Mouse (Mus musculus): ENCODE measurements at regions not wholly inside any gene's neighbourhood (a gene's known extent, or its start where the extent isn't known, plus 50 kb on each side); places are given as distances from the start of the nearest gene placed in this dataset.
A peak's percentile ranks its signal among the peaks of the same experiment; 100 is the strongest.

DNA sequence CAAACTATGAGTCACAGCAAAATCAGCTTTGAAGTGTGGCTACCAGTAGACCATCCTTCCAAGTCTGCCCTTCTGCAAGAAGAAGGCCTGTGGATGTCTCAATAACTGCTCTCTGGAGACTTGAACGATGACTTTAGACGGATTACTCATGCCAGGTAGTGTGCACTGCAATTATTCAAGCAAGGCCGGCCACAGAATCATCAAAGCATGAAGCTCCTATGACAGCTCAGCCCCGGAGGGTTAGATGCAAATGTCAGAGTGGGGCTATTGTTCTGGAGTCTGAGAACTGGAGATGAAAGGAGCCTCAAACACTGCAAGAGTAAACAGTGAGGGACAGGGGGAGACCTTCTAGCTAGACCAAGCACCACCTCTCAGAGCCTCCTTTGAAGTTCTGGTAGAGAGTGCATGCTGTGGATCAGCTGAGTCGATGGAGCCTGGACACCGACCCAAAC, 173.8 kb upstream of the Dmrta1 start:
- DNase-seq (ENCODE audit: low spot score in 2 of 2), result no peak

DNA sequence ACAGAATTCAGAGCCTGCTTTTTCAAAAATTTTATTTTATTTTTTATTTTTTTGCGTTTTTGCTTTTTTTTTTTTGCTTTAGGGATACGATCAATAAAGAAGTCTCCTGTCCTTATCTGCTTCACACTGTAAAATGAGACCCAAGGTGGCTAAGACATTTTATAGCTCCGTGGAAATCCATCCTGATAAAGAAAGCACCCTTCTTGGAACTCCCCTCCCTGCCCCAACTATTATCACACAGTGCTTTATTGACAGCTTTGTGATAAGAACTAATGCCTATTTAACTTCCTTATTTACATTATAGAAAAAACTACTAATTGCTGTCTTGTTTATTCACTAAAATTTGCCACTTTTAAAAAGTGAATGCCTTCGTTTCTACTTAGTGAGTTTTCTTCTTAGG, 179.0 kb upstream of the Dmrta1 start:
- DNase-seq (ENCODE audit: low spot score in 2 of 2), result no peak

DNA sequence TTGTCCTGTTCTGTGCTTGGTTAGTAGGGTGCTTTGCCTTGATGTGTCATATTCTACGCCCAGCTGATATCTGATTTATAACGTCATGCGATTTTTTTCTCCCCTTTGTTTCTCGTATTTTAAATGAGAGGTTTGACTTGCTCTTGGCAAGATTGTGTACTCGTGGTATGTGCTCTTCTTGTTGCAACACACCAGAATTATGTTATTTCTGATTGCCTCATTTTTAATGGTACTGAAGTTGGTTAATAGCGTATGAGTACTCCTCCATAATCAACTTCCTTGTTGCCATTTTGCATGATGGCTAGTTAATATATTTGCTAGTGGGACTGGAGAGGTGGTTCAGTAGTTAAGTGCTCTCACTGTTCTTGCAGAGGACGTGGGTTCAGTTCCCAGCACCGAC, 180.1 kb upstream of the Cdkn2b start:
- DNase-seq (ENCODE audit: low spot score in 2 of 2), result no peak

DNA sequence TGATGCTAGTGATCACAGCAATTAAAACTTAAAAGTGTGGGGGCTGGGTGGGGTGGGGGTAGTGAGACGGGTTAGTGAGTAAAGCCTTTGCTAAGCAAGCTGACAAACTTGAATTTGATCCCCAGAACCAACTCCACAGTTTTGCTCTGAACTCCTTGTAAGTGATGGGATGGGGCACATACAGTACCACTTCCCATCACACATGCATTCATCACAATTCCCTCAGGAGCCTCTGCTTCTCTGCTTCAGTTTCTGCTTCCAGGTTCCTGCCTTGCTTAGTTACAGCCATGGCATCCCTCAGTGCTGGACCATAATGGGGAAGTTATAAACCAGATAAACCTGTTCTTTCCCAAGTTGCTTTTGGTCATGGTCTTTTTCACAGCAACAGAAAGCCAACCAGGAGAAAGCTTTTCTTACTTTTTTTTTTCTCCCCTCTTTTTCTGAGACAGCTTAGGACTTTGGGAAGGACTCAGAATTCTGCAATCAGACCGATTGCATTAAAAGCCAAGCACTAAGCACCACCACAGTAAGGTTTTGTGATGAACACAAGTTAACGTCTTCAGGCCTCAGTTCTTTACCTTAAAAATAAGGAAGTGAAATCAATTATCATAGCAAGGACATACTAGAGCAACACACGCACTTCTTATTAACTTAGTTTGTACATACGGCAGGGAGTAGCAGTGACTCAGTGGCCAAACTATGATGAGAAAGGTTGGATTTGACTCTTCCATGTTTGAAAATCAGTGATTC, 176.8 kb upstream of the Cdkn2b start:
- DNase-seq (ENCODE audit: low spot score in 2 of 2), result no peak

DNA sequence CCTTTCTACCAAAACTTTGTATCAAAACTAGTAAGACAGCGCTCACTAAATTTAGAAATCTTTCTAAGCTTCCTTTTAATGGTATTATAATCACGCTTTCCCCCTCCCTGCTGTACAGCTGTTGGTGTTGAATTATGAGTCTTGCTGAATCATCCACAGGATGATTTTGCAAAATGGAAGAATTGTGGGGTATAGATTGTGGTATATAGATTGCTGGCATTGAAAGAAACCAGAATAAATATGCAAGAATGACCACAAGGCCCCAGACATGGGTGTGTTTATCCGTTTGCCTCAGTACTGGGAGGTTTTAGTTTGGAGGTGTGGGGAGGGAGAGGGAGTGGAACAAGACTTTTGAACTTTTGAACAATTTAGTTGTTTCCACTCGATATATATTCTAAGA, 176.1 kb upstream of the Cdkn2b start:
- DNase-seq (ENCODE audit: low spot score in 2 of 2), result no peak

DNA sequence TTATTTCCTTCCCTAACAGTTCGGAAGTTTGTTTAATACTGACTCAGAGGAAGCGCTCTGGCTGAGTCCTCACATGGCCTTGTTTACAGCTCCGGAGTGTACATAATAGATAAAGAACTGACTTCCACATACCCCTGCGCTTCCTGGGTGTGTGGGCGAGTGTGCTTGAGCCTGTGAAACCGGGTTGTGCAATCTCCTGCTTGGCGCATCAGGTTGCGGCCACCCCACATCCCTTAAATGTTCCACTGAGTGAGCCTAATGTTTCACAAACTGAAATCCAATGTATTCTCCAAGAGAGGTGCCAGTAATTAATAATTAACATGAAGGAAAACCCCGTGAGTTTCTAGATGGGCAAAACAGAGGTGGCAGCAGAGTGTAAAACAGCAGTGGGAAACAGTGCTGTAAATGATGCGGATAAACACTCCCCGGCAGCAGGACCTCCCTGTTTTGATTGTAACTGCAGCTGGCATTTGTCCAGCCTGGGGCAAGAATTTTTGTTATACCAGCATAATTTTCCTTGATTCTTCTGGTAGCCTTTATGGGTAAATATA, 175.2 kb upstream of the Cdkn2b start:
- DNase-seq (ENCODE audit: low spot score in 2 of 2), result no peak

DNA sequence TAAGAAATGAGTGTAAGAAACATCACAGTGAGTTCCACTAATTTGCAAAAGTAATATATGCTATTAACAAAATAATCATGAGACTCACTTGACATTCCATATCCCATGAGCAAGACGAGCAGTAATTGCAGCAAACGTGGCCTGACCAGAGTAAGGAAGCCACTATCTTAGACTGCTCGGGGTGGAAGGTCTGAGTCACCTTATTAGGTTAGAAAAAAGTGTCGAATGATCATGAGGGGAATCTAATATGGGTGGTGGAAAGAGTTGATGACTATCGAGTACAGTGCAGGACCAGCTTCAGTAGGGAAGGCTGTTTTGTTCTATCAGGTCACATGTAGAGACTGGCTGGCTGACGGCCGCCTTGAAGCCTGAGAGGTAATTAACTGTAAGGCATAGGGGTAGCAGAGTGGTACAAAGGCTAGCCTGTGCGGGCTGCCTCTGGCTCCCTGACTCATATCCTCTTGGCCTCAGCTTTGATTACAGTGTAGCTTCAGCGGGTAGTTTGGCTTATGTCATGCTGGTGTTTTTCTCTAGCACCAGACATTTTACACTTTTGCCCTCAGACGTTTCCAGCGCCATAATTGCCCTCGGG, 167.9 kb upstream of the Cdkn2b start:
- DNase-seq (ENCODE audit: low spot score in 2 of 2), result no peak

DNA sequence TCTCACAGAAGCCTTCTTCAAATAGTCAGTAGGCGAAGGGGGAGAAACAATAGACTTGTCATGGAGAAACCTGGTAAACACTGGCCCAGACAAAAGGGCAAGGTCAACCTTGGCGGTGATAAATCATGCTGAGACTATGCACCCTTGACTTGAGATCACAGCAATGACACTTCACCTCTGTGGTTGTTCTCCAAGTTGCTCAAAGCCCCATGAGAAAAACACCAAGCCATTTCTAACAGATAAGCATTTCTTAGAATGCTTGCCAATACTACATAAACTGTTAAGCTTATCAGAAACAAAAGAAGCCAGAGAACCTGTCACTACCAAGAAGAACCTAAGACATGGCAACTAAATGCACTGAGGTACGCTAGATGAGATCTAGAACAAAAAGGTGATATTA, 165.0 kb upstream of the Cdkn2b start:
- DNase-seq (ENCODE audit: low spot score in 2 of 2), result no peak

DNA sequence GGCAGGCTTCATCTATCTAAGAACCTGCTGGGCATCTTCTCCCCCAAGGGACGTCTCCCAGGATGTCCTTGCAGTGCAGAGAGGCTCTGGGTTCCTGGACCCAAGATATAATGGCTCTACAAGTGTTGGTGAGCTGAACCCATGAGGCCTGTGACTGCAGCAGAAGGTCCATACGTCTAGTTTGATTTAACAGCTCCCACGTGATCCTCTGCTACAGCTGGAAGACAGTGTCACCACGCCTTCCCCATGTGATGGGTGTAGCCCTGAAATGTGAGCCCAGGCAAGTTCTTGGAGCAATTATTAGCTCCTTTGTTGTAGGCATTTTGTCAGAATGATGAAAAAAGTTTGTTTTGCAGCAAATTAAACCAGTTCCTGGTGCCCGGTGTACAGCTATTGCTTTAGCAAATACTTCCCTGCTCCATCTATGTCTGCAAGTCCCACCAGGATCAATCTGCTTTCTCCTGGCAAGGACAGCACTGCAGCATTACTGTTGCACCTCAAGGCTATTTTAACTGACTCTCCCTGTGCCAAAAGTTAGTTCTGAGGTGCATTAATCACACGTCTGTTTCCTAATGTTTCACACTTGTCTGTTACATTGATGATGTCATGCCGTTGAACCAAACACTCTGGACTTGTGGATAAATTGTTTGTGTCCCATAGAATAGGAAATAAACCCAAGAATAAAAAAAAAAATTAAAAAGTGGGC, 164.2 kb upstream of the Cdkn2b start:
- DNase-seq (ENCODE audit: low spot score in 2 of 2), result no peak

DNA sequence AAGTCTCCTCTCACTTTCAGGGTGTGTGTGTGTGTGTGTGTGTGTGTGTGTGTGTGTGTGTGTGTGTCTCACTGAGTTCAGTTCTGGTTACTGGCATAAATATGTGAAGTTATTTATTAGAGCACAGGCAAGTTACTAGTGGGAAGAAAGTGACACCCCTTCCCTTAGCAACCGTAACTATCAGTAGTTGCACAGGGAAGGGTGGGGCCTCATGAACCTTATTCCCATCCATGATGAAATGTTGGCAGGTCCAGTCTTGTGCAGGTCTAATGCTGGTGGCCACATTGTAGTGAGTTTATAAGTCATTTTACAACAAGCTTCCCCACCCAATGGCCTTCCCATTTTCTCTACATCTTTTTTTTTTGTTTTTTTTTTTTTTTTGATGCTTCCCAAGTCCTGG, 160.6 kb upstream of the Cdkn2b start:
- no peak for DNase-seq (ENCODE audit: low spot score in 2 of 2)

DNA sequence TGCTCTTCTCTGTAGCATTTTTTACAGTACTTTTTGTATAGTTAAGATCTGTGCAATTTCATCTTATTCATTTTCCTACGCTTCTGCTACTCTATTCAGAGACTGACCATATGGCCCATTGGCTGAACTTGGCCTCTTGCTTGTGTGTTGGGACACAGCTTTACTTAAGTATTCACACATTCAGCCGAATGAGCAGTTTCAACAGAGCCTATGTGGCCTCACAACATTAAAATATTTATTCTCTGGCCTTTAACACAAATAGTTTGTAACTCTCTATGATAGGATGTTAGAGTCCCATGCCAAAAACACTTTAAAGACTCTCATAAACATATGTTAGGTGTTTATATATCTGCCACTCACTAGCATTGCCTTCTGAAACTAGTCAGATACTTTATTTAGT, 159.9 kb upstream of the Cdkn2b start:
- DNase-seq (ENCODE audit: low spot score in 2 of 2), result no peak

DNA sequence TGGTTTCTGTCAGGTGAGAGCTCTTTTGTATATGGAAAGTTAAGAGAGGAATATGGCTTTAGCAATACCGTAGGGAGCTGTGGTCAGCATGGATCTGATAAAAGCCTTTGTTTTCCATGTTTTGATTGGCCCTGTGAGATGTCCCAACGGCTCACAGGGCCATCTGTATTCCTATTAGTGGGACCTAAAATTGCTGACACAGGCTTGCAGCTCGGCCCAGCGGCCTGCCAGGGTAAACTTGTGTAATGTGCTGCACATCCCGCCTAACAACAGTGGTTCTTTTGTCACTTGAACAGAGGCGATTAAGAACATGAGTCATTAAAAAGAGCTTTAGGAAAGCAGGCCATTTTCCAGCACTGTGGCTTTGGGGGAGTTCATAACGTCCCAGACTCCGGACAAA, 159.0 kb upstream of the Cdkn2b start:
- DNase-seq (ENCODE audit: low spot score in 2 of 2), result peak; percentile 12 to 18

DNA sequence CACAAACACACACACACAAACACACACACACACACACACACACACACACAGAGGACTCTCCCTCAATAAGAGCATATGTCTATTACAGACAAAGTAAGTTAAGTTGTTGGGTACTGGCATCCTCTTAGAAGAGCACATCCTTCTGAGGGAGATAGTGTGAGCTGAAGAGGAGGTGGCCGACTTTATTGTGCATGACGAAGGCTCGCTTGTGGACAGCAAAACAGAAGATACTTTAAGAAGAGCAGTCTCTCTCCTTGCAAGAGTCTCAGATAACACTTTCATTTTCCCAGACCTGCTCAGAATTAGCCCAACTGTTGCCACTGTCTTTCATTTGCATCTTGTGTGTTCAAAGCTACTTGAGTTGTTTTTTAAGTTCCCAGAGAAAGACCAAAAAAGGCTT, 158.6 kb upstream of the Cdkn2b start:
- no peak for DNase-seq (ENCODE audit: low spot score in 2 of 2)

DNA sequence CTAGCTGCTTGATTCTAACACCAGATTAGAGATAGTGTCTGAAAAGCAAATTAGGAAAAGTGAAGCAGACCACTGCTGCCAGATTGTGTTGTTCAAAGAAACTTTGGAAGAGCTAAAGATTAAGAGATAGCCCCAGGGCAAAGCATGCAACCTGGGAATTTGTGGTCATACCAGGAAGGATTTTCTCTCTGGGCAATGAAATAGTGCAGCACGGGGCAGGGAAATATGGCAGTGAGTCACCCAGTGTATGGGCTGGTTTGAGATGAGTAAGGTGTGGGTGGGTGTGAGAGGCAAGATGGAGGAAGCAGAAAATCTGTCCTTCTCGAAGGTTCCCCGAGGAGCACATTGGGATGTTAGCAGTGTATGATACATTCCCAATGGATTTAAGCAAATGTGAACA, 155.9 kb upstream of the Cdkn2b start:
- DNase-seq (ENCODE audit: low spot score in 2 of 2), result no peak

DNA sequence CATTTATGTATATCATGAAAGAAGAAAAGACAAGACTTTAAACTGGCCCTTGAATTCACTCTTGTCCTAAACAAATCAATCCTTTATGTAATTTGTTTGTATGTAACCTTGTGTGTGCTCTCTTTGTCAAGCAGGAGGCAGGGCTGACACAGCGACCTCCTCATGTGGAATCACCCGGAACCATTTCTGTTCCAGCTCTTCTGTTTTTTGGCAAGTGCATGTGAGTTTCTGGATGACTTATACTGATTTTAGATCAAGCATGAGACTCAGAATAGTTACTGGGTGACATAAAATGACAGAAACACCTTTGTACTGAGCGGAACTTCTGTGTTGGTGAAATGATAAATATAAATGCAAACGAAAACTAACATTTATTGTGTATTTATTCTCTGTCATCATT, 152.3 kb upstream of the Cdkn2b start:
- no peak for DNase-seq (ENCODE audit: low spot score in 2 of 2)

DNA sequence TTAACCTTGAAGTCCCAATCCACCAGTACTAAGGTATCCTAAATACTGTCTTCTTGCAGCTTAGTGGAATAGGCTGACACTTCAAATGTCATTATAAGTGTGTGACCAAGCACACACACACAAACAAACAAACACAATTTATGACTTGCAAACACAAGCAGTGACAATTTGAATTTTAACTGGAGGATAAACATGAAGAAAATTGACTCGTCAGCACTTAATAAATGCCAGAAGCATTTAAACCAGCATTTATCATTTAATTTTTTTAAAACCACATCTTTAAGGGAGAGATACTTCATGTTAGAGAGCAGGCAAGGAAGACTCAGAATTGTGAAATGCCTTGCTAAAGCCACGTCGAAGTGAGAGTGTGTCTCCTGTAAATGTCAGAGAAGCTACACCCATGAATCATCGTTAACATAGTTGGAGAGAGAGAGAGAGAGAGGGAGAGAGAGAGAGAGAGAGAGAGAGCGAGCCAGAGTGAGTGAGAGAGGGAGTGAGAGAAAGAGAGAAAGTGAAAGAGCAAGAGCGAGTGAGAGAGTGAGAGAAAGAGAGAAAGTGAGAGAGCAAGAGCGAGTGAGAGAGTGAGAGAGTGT, 149.4 kb upstream of the Cdkn2b start:
- no peak for DNase-seq (ENCODE audit: low spot score in 2 of 2)

DNA sequence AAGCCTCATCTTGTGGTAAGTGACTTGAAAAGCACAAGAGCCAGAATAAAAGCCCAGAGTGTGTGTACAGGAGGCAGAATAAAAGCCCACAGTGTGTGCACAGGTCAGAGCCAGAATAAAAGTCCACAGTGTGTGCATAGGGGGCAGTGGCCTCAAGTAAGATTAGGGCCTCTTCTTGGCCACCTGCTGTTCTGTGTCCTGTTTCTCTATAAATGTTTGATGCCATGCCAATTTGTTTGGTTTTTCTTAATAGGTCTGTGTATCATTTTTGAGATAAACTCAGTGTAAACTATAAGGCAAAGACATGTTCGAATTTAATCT, 148.5 kb upstream of the Cdkn2b start:
- DNase-seq (ENCODE audit: low spot score in 2 of 2), result no peak

DNA sequence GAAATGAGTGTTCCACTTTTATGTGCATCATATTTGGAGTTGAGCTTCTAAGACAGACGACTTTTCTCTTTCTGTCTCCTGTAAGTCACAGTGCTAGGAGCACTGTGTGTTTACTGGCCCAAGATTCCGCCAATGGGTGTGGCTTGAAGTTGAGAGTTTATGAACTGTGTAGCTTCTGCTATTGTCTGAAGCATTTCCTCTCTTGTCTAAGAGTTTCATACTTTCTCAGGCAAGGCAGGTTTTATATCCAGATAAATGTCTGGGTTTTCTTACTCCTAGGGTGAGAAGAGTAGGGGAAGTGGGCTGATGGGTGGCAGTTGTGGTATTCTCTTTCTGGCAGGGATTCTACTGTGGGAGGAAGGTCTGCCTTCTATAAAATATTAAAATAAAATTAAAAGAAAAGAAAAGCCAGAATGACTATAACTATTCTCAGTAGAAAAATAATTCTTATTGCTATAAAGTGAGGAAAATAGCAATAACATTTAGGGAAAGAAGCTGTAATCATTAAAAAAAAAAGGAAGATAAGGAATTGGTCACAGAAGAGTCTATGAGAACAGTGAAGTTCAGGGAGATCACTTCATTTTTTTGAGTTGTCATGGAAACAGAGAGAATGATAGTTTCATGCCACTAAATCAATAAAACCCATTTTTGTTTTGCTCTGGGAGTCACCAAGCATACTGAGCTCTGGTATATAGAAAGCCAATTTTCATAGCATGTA, 147.9 kb upstream of the Cdkn2b start:
- no peak for DNase-seq (ENCODE audit: low spot score in 2 of 2)

DNA sequence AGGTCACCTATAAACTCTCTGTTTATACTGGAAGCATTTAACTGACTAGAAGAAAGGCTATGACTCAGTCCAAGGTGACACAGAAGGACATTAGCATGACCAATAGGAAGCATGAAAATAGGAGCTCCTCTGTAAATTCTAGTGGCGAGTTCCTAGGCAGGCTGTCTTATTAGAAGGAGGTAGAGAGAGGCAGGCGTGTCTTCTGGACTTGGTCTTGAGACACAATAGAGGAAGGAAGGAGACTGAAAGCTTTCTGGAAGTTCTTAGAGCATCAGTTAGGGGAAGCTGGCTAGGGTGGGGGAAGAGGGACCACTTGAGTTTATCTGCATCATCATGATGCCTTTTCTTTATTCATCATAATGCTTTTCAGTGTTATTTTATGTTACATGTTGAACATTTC, 147.0 kb upstream of the Cdkn2b start:
- DNase-seq (ENCODE audit: low spot score in 2 of 2), result no peak

DNA sequence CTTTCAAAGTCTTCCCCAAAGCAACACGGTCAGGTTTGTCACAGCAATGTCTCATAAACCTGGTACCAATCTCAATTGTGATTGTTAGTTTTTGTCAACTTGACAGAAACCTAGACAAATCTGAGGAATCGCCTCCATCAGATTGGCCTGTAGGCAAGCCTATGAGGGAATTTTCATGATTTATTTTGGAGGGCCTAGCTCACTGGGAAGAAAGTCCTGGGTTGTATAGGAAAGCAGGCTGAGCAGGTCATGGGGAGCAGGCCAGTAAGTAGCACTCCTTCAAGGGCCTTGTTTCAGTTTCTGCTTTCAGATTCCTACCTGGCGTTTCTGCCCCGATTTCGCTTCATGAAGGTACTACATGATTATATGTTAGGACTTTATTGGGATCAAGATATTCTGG, 144.1 kb upstream of the Cdkn2b start:
- no peak for DNase-seq (ENCODE audit: low spot score in 2 of 2)

DNA sequence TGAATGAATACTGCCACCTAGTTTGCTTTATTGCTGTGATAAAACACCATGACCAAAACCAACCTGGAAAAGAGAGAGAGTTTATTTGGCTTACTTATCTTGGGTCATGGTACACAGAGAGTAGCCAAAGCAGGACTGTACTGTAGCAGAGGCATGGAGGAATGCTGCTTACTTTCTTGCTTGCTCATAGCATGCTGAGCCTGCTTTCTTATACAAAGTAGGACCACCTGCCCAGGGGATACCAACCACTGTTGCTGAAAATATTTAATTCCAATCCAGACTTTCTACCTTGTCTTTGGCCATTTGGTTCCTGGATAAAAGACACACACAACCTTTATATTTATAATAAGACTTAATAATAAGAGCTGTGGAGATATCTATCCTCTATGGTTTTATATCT, 142.2 kb upstream of the Cdkn2b start:
- DNase-seq (ENCODE audit: low spot score in 2 of 2), result no peak

DNA sequence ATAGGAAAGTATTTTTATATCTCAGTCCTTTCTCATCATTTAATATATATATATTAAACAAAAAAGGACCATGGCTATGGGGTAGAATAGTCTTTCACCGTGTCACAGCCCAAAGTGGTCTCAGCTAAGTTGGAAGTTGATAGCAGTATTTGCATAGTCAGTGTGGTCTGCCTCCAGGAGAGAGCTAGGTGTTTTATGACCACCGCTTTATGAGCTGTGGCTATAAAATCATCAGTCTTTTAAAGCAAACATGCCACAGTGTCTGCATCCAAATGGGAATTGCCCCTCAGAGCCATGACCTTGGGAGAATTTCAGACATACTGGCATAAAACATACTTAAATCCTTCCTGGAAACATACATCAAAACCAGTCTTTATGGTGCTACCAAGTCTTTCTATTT, 140.9 kb upstream of the Cdkn2b start:
- DNase-seq (ENCODE audit: low spot score in 2 of 2), result no peak

All from layer of hippocampus, postnatal 10 days (tissue).